In genomic region chr5:105138906-105139305, GRCm38 (mm10) we compare ENCODE assay signal across 15 mouse cellular contexts. TPM values are rescaled to one million over a fixed set of nuclear protein-coding genes. Genes with fewer than 3 reads are reported as not detected.
A peak's percentile ranks its signal among the peaks of the same experiment; 100 is the strongest.
DNase-seq lines count a peak whose midpoint lies in the region; ATAC-seq and TF ChIP-seq lines count a peak whose summit lies in the region.
"Had no signal": no experiment of that assay in that cellular context is flagged by ENCODE, and none has a peak within 500 bp of the region (broad histone marks: within the 10 kb centered on the region; RNA-seq: fewer than 3 reads in every experiment).

No protein-coding gene starts in this region.

- DNase-seq in heart, adult 2 months: no peak
- no peak for DNase-seq in heart, postnatal 4 days
- peak; percentile 19 for DNase-seq in R1 (ENCODE audit: low read depth, low spot score)
- DNase-seq in adrenal gland, postnatal 36 days: no peak
- DNase-seq: cerebellum, postnatal 10 days; gastrocnemius, postnatal 14 days; layer of hippocampus, postnatal 36 days had no signal

- H3K36me3 ChIP-seq in heart, adult 2 months (ENCODE audit: control insufficient read depth, insufficient read depth, low read length): peaks cover 7% of the 10 kb centered on the region
- peaks cover 15% of the 10 kb centered on the region for H3K36me3 ChIP-seq in megakaryocyte, embryonic 14.5 days (replicated peaks; ENCODE audit: low read length)
- no peaks in the 10 kb centered on the region for H3K36me3 ChIP-seq in hindbrain, embryonic 13.5 days
- H3K36me3 ChIP-seq: hindbrain, embryonic 10.5 days; limb, embryonic 10.5 days; neural tube, embryonic 13.5 days had no signal

- intact Hi-C loops in heart, adult 2 months (cut with DNase I): loop anchor here (2.0 kb wide), 1 partner anchor 28 kb away; no protein-coding TSS in a partner anchor

- peak overlapping the region; percentile 51 for H3K9ac ChIP-seq in heart, adult 2 months (ENCODE audit: low read depth, low read length)
- no peak overlapping the region for H3K9ac ChIP-seq in hindbrain, embryonic 13.5 days
- H3K9ac ChIP-seq: neural tube, embryonic 13.5 days had no signal

- no peaks in the 10 kb centered on the region for H3K79me2 ChIP-seq in heart, adult 2 months (replicated peaks; ENCODE audit: control insufficient read depth, insufficient read depth, low read length)

- H3K4me2 ChIP-seq in hindbrain, embryonic 13.5 days: no peak overlapping the region
- H3K4me2 ChIP-seq: neural tube, embryonic 13.5 days had no signal

- 33% methylated on average over 1 of the region's 1 CpGs for WGBS in heart, adult 2 months
- 91% methylated on average over 1 of the region's 1 CpGs for WGBS in olfactory bulb, adult 2 months
- WGBS in hindbrain, embryonic 13.5 days: 80% methylated on average over 1 of the region's 1 CpGs

- TF ChIP-seq CTCF in heart, adult 2 months (IDR thresholded peaks at IDR 0.05): no peak
- no peak for TF ChIP-seq CTCF in olfactory bulb, adult 2 months (IDR thresholded peaks at IDR 0.05; ENCODE audit: insufficient read depth, low read depth, low read length)

- no peaks in the 10 kb centered on the region for H3K27me3 ChIP-seq in heart, adult 2 months (ENCODE audit: control insufficient read depth, insufficient read depth, low read length)
- no peaks in the 10 kb centered on the region for H3K27me3 ChIP-seq in megakaryocyte, embryonic 14.5 days (replicated peaks)
- H3K27me3 ChIP-seq in hindbrain, embryonic 13.5 days: no peaks in the 10 kb centered on the region
- H3K27me3 ChIP-seq: neural tube, embryonic 13.5 days had no signal

- no peaks in the 10 kb centered on the region for H3K9me3 ChIP-seq in megakaryocyte, embryonic 14.5 days
- no peaks in the 10 kb centered on the region for H3K9me3 ChIP-seq in hindbrain, embryonic 13.5 days
- H3K9me3 ChIP-seq: hindbrain, embryonic 10.5 days; limb, embryonic 10.5 days; neural tube, embryonic 13.5 days had no signal

- no peak for ATAC-seq in megakaryocyte, adult 5-6 weeks (ENCODE audit: poor library complexity, severe bottlenecking)
- no peak for ATAC-seq in hindbrain, embryonic 13.5 days (ENCODE audit: low FRiP score)
- ATAC-seq: forebrain, embryonic 16.5 days had no signal

- no peak for TF ChIP-seq EP300 in heart, adult 2 months (IDR thresholded peaks at IDR 0.05; ENCODE audit: insufficient read depth, low read depth, low read length)

- H3K4me1 ChIP-seq in heart, adult 2 months (ENCODE audit: control insufficient read depth, insufficient read depth, low read length): peaks cover 4% of the 10 kb centered on the region
- peaks cover 64% of the 10 kb centered on the region for H3K4me1 ChIP-seq in megakaryocyte, embryonic 14.5 days
- H3K4me1 ChIP-seq in olfactory bulb, adult 2 months (ENCODE audit: control insufficient read depth, insufficient read depth, low read length): no peaks in the 10 kb centered on the region
- no peaks in the 10 kb centered on the region for H3K4me1 ChIP-seq in hindbrain, embryonic 13.5 days (replicated peaks)
- H3K4me1 ChIP-seq: hindbrain, embryonic 10.5 days; limb, embryonic 10.5 days; neural tube, embryonic 13.5 days had no signal

- peak overlapping the region; percentile 80 for H3K27ac ChIP-seq in heart, adult 2 months
- H3K27ac ChIP-seq in olfactory bulb, adult 2 months (ENCODE audit: insufficient read depth, low read depth, low read length): no peak overlapping the region
- H3K27ac ChIP-seq in hindbrain, embryonic 13.5 days: no peak overlapping the region
- H3K27ac ChIP-seq: hindbrain, embryonic 10.5 days; limb, embryonic 10.5 days; neural tube, embryonic 13.5 days had no signal

- H3K4me3 ChIP-seq in heart, adult 2 months: peak overlapping the region; percentile 47
- peak overlapping the region; percentile 88 for H3K4me3 ChIP-seq in megakaryocyte, embryonic 14.5 days (replicated peaks)
- H3K4me3 ChIP-seq in olfactory bulb, adult 2 months (ENCODE audit: insufficient read depth, low read depth, low read length): peak overlapping the region; percentile 3; the same call in 1 of the 2 replicates
- H3K4me3 ChIP-seq in hindbrain, embryonic 13.5 days: no peak overlapping the region
- H3K4me3 ChIP-seq: hindbrain, embryonic 10.5 days; limb, embryonic 10.5 days; neural tube, embryonic 13.5 days had no signal

- no peak for TF ChIP-seq POLR2A in heart, adult 2 months (IDR thresholded peaks at IDR 0.05; ENCODE audit: insufficient read depth, low read depth, low read length)
- TF ChIP-seq POLR2A in olfactory bulb, adult 2 months (IDR thresholded peaks at IDR 0.05; ENCODE audit: insufficient read depth, low read depth, low read length): no peak

RNA-seq across cellular contexts. Expression of gene Gbp9, which starts 0.4 kb away (rescaled TPM):
- total RNA-seq in heart, adult 2 months (2021): 1 to 10 TPM; 7.4 to 9.4 TPM
- 5.6 and 11.3 TPM in 2 replicates for polyA plus RNA-seq in heart, adult 2 months (2012; rRNA removed)
- total RNA-seq in heart, postnatal 4 days (2021): 1 to 10 TPM; 8.5 to 9.1 TPM
- 3.6 TPM in 1 of 2 replicates, not detected in the other for polyA plus RNA-seq in megakaryocyte, embryonic 14.5 days (2012; ENCODE audit: insufficient read depth, low replicate concordance)
- 5.6 and 6.3 TPM in 2 replicates for total RNA-seq in megakaryocyte, adult 5-6 weeks (2015)
- total RNA-seq in megakaryocyte, adult 5-6 weeks (2017): 7.3 and 9.0 TPM in 2 replicates
- polyA plus RNA-seq in olfactory bulb, adult 2 months (2012; ENCODE audit: insufficient read depth, insufficient read length, low replicate concordance, missing spikeins): not detected in 2 replicates
- polyA plus RNA-seq in hindbrain, embryonic 13.5 days (2015; fragmentation: Nextera tagmentation; extraction: Ambion mirVana): 1.0 and 1.3 TPM in 2 replicates
- 1 to 10 TPM; 8.5 to 9.4 TPM for total RNA-seq in adrenal gland, postnatal 36 days (2021)

RNA-seq across cellular contexts. Expression of gene Gbp8, which starts 0.4 kb away (rescaled TPM):
- total RNA-seq in heart, adult 2 months (2021): under 1 TPM; 0.13 to 0.23 TPM
- polyA plus RNA-seq in heart, adult 2 months (2012; rRNA removed): 0.29 TPM in 2 replicates
- total RNA-seq in heart, postnatal 4 days (2021): under 1 TPM; 0.43 to 0.50 TPM
- polyA plus RNA-seq in megakaryocyte, embryonic 14.5 days (2012; ENCODE audit: insufficient read depth, low replicate concordance): 0.47 TPM in 1 of 2 replicates, not detected in the other
- 1.3 and 2.1 TPM in 2 replicates for total RNA-seq in megakaryocyte, adult 5-6 weeks (2015)
- 0.37 and 1.1 TPM in 2 replicates for total RNA-seq in megakaryocyte, adult 5-6 weeks (2017)
- polyA plus RNA-seq in olfactory bulb, adult 2 months (2012; ENCODE audit: insufficient read depth, insufficient read length, low replicate concordance, missing spikeins): 229 TPM in 1 of 2 replicates, not detected in the other
- 1.5 TPM in 2 replicates for polyA plus RNA-seq in hindbrain, embryonic 13.5 days (2015; fragmentation: Nextera tagmentation; extraction: Ambion mirVana)
- total RNA-seq in adrenal gland, postnatal 36 days (2021): under 1 TPM; 0.49 to 0.79 TPM
- total RNA-seq: gastrocnemius, postnatal 14 days; layer of hippocampus, postnatal 36 days had no signal
- polyA plus RNA-seq: limb, embryonic 10.5 days had no signal

RNA-seq across cellular contexts. Expression of gene Gbp4, which starts 0.5 kb away (rescaled TPM):
- 10 to 100 TPM in 1 of 2 experiments, 1 to 10 TPM in 1; 4.6 to 11.5 TPM for total RNA-seq in heart, adult 2 months (2021)
- 7.8 and 10.4 TPM in 2 replicates for polyA plus RNA-seq in heart, adult 2 months (2012; rRNA removed)
- 1 to 10 TPM; 4.6 to 7.1 TPM for total RNA-seq in heart, postnatal 4 days (2021)
- polyA plus RNA-seq in megakaryocyte, embryonic 14.5 days (2012; ENCODE audit: insufficient read depth, low replicate concordance): 2.3 TPM in 1 of 2 replicates, not detected in the other
- total RNA-seq in megakaryocyte, adult 5-6 weeks (2015): 2.2 TPM in 2 replicates
- 1.9 and 3.0 TPM in 2 replicates for total RNA-seq in megakaryocyte, adult 5-6 weeks (2017)
- not detected in 2 replicates for polyA plus RNA-seq in olfactory bulb, adult 2 months (2012; ENCODE audit: insufficient read depth, insufficient read length, low replicate concordance, missing spikeins)
- polyA plus RNA-seq in hindbrain, embryonic 13.5 days (2015; fragmentation: Nextera tagmentation; extraction: Ambion mirVana): 3.2 and 3.4 TPM in 2 replicates
- 1 to 10 TPM; 4.0 to 6.9 TPM for total RNA-seq in adrenal gland, postnatal 36 days (2021)
